Mouse (Mus musculus): Measurements from ENCODE around the gene Bzw1. TPM values are rescaled to one million over a fixed set of nuclear protein-coding genes. Genes with fewer than 3 reads are reported as not detected.
"Not testable (repeated sequence)": the region's sequence is repeated elsewhere in the genome, so short reads cannot be mapped to it uniquely, and the experiment has no call there.

Gene Bzw1
- 100 to 1,000 TPM; 360 to 576 (median 385) TPM for polyA plus RNA-seq (2017; shearing (Covaris generic))

DNA sequence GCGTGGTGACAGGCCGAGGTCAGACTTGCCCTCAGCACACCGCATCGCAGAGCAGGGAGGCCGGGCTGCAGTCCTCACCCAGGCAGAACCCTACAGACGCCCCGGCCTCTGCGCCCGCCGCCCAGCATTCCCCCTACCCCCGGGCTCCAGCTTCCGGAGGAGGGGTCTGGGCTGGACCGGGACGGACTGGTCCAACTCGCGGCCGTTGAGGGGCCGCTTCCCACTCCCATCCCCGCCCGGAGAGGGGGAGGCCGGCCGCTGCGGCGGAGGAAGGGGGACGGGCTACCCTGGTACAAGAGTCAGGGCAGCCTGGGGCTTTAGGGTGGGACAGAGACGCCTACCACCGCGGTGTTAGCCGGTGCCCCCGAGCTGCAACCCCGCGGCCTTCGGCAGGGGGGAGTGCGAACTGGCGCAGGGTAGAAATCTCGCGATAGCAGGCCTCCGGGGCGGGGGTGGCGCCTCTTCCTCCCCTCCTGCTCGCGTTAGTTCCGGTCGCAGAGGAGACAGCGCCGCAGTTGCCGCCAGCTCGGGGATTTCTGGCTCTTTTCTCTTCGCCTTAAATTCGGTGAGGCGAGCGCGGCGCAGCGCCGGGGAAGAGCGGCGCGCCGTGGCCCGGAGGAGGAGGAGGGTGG, at the start of gene Bzw1:
Gene Bzw1 (plus strand): TSS at position 247 of the 632 bp plus-strand sequence.
- ATAC-seq: peak; percentile 91

DNA sequence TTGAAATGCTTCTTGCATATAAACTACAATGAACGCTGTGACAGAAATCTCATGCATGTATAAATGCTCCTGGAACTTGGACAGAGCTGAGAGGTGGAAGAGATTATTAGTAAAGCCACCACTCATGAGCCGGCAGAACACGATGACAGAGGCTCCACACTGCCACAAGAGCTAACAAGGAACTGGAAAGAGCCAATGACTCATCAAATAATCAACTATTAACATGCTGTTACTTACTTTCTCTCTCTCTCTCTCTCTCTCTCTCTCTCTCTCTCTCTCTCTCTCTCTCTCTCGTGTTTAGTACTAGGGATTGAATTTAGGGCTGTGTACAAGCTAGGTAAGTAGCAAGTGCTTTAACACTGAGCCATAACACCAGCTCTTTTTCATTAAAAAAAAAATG, 48.8 kb upstream of the Bzw1 start:
- ATAC-seq: no peak

DNA sequence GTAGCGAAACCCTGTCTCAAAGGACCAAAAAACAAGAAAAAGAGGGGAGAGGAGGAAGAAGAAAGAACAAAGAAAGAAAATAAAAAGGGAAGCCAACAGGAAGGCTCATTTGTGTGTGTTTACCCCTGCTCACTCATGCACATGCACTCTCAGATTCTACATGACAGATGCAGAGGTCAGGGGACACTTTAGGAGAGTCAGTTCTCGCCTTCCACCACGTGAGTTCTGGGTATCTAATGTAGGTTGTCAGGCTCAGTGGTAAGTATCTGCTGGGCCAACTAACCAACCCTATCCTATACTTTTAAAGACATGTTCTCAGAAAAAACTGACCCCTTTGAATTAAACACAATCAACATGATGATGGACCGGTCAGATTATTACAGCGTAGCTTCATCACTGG, 48.1 kb upstream of the Bzw1 start:
- ATAC-seq: no peak

DNA sequence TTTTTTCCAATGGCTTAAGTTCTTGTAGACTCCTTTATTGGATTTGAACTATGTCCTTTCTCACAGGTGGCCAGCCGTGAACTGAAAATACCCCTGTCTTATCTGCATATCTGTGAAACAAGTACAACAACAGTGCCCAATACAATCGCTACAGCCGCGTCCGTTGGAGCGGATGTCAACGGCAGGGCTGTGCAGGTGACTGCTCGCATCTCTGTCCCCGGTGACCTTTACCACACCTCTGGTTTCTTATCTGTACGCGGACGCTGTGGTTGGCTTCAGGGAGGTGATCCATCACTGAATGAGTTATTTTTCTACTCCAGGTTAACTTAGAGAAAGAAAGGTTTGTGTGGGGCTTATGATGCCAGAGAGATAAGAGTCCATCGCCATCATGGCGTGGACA, 46.5 kb upstream of the Bzw1 start:
- no peak for ATAC-seq

DNA sequence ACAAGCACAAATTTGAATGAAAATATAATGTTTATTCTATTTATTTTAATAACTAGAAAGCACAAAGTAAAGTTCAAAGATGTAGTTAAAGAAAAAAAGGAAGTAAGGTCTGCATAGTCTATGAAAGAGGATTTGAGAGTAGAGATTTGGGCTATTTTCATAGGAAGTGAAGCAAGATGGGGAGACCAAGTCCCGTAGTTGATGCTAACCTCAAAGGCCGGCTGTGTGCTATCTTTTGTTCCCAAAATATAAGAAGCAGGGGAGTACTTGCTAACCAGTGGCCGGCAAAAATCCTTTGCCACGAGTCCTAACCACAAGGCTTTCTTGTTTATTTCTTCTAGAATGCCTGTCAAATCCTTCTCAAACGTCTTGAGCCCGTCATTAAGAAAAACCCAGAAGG, 44.0 kb upstream of the Bzw1 start:
- ATAC-seq: no peak

DNA sequence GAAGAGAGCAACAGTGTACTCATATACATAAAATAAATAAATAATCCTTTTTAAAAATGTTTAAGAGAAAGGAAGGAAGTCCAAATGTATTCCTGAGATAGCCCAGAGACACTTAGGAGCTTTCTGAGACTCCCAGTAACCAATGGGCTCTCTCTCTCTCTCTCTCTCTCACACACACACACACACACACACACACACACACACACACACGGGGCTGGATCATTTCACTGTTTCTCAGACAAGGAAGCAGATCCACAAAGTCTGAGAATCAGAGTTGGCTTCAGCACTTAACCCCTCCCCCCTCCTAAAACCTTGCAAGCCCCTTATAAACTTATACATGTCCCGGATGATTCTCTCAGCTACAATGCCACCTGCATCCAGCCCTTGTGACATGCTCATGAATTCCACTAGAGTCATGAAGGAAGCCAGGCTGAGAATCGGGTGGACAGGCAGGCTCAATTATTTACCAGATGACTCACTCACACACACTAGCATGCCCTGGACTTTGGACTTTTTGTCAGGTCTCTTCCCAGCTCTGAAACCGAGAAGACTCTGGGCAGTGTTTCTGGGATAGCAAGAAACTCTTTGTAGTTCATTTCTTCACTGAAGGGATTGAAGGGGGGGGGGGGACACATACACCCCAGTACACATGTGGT, 39.3 kb upstream of the Bzw1 start:
- no peak for ATAC-seq

DNA sequence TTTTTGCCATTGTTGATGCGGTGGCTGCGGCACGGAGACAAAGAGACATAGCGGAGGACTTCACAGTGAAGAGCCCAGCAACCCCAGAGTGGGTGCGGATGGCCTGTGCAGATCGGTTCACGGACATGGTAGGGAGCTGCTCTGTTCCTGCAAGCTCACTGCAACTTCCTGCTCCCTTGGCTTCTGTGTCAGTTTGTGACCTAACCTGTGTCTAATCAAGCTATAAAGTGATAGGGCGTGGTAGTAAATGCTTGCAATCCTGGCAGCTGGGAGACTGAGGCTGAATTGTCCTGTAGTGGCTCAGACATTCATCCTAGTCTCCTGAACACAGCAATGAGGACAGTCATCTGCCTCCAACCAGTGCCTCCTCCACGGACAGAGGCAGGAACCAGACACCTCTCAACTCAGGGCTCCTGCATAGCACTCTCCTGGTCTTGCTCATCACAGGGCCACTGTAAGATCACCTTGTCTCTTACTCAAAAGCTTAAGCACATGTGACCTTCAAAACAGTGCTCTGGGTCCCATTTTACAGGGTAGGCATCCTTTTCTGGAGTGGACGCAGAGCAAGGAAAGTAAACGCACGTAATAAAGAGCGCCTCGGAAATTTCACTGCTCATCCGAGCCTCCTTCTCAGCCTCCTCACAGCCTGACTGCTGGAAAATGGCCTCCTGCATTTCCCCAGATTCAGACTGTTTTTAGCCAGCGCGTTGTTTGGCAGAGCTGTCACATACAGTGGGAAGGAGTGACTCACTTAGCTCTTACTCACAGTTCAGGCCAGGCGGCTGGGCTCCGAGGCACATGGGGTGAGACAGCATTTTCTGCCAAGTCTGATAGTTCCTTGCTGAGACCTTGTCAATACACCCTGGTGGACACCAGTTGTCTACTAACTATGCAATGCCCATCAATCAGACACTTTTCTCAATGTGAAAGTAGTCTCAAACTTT, 33.5 kb upstream of the Bzw1 start:
- ATAC-seq: no peak

DNA sequence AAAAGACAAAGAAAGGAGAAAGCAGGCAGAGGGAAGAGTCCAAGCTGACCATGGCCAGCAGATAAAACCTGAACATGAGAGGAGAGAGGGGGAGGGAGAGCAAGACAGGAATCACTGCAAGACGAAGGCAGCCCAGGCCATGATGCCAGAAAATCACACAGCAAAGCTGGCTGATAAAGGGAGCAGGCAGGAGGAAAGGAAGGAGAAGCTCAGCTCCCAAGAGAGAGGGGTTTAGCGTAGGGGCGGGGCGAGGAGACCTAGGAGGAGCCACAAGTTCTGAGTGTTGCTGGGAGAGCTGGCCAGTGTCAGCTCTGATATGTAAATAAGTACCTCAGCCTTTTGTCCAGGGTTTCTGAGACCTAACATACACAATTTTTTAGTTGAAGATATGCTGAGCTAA, 30.4 kb upstream of the Bzw1 start:
- no peak for ATAC-seq

DNA sequence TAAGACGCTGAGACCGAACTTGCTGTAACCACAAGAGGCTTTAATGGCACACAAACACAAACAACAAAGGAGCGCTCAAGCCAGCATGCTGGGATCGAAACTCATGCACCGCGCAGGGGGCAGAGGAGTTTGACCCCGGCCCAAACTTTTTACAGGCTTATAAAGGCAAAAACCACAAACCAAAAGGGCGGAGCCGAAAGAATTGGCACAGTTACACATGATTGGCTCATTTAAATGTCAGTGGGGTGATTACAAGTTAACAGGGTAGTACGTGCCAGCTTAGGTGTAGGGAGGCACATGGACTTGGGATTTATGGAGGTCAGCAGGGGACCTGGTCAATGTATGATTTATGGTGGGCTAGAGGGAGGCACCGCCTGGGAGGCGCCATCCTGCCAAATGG, 28.1 kb upstream of the Bzw1 start:
- ATAC-seq: no peak

DNA sequence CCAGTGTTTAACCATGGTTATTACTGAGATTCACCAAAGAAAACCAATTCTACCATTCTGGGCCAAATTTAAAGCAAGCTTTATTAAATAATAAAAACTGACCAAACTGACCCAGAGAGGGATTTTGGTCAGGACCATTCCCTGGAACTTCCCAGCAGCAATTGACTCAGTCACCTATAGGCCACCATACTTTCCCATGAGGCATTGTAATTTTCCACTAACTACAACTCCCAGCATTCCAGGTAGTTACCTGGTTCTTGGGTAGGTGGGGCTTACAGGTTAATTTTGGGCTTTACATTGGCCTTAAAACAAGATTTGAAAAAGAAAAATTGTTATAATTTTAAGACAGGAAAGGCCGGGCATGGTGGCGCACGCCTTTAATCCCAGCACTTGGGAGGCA, 26.9 kb upstream of the Bzw1 start:
- no peak for ATAC-seq

DNA sequence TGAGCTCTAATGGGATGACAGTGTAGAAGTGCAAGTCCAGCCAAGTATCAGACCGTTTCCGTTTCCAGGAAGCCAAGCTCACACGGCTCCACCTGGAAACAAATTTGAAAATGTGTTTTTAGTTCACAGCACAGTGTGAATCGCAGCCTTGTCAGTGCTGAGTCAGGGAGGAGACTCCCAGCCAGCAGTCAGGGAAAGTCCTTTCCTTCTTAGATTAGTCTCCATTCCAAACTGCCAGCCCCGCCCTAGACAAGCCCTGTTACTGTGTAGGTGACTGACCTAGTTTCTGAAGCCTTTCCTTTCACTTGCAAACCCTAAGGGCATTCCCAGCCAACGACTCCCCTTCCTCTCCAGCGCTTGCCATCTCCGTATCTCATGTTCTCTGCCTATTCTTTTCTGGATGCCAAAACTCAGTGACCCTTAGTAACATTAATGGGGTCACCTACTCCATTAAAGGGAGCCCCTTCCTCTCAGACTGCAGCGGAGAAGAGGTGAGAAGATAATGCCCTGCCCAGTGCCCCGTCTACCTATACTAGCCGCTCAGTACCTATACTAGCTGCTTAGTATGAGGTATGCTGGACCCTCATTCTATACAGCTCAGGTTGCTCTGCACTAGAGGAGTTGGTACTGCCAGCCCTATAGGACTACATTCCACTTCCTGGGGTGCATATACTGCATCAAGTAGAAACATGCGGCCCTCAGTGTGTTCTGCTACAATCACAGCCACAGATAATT, 25.8 kb upstream of the Bzw1 start:
- no peak for ATAC-seq

DNA sequence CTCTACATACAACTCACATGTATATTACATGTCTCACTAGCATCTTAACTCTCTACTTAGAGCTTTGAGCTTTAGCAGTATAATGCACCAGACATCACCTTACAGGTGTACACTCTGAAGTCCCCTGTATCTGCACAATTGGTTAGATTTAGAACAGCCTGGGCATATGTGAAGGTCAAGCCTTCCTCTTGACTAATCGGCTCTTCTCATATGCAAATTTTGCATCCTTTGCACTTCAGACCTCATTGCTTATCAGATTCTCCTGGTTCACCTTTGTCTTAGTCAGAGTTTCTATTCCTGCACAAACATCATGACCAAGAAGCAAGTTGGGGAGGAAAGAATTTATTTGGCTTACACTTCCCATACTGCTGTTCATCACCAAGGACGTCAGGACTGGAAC, 23.0 kb upstream of the Bzw1 start:
- ATAC-seq: no peak

DNA sequence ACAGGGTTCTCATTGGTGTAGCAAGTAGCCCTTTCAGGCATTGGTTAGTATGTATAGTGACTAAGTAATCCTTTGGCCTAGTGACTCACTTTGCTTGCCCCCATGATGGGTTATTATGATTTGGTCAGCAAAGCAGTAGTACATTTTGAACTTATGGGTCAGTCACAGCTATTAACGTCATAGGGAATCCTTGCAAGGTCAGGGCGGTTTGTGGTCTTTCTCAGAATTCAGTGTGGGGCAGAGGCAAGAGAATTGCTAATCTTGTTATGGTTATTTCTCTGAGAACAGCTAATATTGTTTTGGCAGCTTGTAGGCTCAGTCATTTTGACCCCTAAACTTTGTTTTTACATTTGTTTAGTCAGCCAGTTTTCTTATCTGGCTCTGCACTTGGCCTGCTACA, 18.4 kb upstream of the Bzw1 start:
- ATAC-seq: not testable (repeated sequence)

DNA sequence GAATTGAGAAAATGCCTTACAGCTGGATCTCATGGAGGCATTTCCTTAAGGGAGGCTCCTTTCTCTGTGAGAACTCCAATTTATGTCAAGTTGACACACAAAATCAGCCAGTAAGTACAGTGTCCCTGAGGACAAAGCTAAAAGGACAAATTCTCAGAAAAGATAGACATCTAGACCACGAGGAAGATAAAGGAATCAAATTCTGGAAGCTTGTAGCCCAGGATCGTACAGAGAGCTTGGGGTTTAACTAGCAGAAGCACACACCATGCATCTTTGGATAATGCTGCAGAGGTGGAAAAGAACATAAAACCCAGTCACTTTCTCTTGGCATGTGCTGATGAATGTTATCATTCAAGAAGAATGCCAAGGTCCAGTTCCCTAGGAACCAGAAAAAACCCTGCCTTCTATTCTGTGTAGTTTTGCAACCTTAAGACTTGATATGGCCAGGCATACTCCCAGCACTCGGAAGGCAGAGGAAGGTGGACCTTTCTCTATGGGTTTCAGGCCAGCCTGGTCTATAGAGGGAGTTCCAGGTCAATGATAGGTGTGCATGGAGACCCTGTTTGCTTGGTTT, 17.0 kb upstream of the Bzw1 start:
- no peak for ATAC-seq

DNA sequence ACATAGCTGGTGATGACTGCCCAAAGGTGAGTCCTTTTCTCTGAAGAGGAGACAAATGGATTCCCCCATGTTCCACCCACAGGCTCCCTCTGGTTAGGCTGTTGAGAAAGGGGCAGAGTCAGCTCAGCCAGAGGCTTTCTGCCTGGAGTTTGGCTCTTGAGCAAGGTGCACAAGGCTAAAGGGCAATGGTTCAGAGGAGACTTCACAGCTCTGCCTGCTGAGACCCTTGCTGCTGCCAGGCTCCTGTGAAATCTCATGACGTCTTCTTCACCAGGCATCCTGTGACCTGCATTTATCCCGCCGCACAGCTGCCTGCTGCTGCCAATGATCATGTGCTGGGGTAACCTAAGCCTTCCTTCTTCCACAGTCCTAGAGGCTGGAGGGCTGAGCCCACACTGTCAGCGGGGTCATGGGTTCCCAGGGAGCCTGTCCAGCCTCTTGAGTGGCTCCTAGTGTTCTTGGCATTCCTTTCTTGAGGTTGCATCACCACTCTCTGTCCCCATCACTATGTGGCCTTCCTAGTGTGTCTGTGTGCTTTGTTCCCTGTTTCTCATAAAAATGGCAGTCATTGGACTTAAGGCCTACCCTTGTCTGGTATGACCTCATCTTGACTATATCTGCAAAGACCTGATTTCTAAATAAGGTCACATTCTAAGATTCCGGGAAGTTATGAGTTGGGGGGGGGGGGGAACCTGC, 10.0 kb upstream of the Bzw1 start:
- ATAC-seq: no peak

DNA sequence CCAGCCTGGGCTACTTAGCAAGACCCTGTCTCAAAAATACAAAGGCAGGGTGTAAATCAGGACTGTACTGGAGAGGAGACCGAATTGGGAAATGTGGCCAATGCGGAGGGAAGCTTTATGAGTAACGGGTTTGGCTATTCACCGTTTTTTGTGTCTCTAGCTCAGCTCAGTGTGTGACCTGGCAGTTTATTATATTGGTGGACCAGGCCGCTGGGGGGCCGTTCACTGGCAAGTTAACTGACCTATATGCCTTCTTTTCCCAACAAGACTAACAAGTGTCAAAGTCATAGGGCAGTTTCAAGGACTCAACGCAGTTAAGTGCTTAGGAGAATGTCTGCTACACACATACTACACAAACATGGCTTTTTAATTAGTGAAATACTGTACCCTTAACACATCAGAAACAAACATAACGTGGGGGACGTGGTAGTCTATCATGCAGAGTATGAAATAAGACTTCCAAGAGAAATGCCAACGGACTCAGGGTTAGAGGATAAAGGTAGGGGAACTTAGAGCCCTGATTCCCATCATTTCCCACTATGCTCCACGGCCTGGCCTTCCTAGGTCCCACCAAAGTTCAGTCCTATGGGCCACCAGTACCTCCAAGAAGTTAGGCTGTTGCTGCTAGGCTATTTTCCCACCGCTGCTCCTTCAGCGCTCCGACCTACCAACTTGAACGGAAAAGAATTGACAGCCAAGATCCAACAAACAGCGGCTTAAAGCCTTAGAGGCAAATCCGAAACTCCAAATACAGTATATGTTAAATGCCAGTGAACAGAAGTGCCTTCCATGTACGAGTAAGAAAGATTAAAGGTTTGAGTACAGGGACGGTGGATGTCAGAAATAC, 1.1 kb upstream of the Bzw1 start:
- ATAC-seq: no peak

DNA sequence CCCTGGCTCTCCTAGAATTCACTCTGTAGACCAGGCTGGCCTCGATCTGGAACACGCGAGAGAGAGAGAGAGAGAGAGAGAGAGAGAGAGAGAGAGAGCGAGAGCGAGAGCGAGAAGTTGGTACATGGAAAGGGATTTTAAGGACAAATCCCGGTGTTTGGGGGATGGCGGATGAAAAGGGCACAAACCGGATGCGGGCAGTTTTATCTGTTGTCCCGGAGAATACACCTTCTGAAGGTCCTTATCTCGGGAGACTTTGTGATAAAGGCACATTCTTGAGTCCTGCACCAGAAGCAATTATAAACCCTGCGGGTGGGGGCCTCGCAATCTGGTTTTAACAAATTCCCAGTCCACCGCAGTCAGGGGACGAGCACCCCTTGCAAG, 438 bp upstream of the Bzw1 start:
- peak; percentile 10 for ATAC-seq

DNA sequence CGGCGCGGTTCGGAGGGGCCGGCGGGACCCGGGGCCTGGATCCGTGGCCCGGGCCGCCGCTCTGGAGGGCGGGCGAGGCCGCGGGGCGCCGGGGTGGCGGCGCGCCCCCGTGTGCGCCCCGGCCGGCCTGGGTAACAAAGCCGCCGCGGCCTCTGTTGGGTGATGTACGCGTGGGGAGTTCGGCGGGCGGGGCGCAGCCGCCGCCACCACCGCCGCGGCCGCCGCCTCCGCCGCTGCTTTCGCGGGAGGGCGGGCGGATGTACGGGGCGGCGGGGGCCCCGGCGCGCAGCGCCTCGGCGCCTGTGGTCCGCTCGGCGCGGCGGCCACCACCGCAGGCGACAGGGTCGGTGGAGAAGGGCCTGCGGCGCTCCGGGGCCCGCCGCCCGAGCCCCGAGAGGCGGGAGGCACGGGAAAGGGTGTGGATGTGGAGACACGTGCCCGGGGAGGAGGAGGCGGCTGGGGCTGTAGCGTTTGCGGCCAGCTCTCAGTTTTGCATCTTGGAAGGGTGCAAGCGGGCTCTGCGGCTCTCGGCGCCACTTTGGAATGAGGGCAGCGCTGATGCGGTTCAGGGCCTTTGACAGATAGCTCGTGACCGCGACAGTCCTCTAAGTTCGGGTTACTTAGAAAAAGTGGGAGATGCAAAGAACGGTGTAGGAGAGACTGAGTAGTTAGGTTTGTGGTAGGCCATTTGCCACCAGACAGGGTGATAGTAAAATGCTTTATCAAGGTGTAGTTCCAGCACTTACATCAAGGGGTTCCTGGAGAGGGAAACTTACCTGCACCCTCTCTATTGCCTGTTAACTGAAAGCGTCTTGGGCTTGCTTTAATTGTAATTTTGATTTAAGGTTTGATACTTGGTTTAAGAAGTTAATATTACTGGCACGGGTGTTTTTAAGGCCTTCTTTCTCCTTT, 842 bp downstream of the Bzw1 start:
- ATAC-seq: peak; percentile 29

DNA sequence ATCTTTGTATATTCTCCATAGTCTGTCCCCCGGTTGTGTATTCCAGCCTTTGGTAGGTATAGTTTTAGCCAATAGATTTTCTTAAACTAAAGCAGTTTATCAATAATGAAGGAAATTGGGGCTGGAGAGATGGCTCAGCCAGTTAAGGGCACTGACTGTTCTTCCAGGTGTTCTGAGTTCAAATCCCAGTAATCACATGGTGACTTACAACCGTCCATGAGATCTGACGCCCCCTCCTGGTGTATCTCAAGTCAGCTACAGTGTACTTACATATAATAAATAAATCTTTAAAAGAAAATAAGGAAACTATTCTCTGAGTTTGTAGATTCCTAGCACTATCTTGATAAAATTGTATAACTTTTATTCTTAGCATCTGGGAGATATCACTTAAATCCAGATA, 2.6 kb downstream of the Bzw1 start:
- ATAC-seq: no peak

DNA sequence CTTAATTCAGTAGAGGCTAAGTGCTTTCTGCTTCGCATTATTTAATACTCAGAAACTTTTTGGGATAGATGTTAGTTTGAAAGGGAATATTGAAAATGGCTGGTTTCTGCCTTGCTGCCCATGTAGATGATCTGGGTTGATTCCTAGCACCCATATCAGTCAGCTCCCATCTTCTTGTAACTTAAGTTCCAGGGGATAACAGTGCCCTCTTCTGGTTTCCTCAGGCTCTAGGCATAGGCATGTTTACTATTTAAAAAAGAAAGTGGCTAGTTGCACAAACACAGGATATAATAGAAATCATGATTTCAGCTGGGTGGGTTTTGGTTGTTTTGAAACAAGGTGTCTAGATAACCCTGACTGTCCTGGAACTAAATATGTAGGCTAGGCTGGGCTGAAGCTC, 3.5 kb downstream of the Bzw1 start:
- no peak for ATAC-seq

Measured in inflammation-experienced regulatory T-cells, adult 6 months (primary cell).